Mouse (Mus musculus) layer of hippocampus, postnatal 10 days (tissue): ENCODE measurements at regions not wholly inside any gene's neighbourhood (a gene's known extent, or its start where the extent isn't known, plus 50 kb on each side); places are given as distances from the start of the nearest gene placed in this dataset.

Experiments
- DNase-seq, 2 experiments: peaks; one replicate each; pipeline ENCODE4 v3.0.0; 2021; ENCODE audit warnings: low spot score in 2 of 2

GRCm38 (mm10) chr12:26072180-26072579 lies 342.9 kb downstream of the Rnf144a start:
- no peak for DNase-seq

DNA sequence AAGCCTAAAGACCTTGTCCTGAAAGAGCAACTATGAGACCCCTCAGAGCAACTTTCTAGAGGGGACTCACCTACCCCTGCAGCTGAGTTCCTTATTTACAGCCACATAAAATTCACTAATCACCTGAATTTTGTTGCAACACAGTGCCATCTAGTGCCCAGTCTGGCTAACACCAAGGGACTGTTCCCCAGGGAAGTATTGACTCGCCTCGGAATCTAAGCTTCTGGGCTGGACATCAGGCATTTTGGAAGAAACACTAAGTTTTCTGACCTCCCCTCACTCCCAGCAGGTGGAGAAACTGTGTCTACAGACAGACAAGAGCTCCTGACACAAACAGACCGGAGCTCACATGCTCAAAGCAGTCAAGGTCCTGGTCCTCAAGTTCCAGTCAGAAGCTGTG lies 343.4 kb downstream of the Rnf144a start:
- peak; percentile 84 to 86 for DNase-seq

DNA sequence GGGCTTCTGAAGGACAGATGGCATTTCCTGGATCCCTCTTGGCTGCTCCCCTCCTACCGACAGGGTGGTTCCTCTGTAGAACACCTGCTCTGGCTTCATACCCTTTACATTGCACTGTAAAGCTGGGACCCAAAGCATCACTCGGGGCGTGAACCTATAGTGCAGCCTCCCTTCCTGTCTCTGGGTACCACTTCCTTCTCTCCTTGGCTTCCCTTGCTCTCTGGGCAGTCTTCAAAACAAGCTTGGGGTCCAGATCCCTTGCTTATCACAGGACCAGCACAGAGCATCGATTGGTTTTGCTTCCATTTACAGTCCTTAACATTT lies 346.4 kb downstream of the Rnf144a start:
- DNase-seq, result no peak

DNA sequence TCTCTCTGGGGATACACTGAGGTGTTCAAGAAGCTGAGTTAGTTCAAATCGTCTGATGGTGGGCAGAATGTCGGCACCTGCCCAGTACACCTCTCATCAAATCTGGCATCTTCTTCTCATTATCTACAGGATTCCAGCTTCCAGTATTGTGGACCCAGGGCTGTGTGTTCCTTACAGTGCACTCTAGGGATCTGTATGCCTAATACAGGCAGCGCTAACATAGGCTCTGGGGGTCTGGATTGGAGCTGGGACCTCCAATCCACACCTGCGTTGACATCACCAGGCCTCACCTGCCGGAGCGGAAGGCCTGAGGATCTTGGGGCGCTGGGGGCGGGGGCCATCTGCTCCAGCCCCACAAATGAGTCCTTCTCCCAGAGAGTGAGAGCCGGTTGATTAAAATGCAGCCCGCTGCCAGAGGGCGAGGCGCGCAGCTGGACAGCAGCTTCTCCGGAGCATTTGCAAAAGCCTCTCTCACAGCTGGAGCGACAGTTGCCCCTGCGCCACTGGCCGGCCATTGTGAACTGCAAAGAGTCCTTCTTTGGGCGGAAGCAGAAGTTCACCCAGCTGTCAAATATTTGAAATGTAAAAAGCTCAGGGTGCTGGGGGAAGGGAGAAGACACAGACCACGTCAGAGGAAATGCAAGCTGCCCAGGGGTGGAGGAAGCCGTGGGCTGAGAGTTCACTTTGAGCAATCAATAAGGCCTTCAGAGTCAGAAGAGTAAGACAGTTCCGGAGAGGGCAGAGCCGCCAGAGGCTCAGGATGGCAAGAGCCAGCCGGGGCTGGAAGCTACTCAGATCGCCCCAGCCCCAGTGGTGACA lies 347.0 kb downstream of the Rnf144a start:
- peak; percentile 33 to 54 for DNase-seq

- DNase-seq, result no peak
Measured at GRCm38 (mm10) chr12:26060378-26060777, 354.7 kb downstream of the Rnf144a start.

GRCm38 (mm10) chr12:26059090-26059489 lies 356.0 kb downstream of the Rnf144a start:
- no peak for DNase-seq

GRCm38 (mm10) chr12:26057491-26058054 lies 357.5 kb downstream of the Rnf144a start:
- DNase-seq, result no peak

GRCm38 (mm10) chr12:26046991-26047390 lies 368.1 kb downstream of the Rnf144a start:
- peak; percentile 28 to 32 for DNase-seq

DNA sequence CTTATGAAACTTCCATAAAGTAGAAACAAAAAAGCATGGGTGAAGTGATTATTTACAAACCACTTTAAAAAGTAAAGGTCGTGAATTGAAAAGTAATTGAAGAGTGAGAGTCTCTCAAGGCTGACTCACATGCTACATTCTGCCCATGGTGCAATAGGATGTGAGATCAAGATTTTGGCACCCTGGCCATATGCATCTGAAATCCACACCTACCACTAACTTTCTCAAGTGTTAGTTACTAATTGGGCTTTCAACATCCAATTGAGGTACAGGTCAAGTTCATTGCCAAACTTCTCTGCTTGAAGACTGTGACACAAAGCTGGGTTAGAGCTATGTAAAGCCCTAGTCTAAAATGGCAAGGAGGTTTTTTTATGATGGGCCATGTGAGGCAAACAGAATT lies 369.7 kb downstream of the Rnf144a start:
- no peak for DNase-seq

DNA sequence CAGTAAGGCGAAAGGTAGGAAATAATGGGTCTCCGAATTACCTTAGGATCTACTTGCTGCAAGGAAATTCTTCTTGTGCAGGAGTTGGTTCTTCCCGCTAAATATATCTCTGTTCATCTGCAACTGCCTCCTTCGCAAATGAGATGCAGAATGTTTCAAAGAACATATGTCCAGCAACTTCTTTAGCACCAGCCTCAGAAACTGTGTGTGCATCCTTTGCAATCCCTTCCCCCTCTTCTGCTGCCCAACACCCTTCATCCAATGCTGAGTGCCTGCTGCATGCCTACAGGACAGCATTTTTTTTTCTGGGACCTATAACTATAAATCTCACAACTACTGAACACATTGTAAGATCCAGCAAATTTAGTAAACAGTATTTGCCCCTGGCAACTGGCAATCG lies 402.1 kb downstream of the Rnf144a start:
- DNase-seq, result no peak

DNA sequence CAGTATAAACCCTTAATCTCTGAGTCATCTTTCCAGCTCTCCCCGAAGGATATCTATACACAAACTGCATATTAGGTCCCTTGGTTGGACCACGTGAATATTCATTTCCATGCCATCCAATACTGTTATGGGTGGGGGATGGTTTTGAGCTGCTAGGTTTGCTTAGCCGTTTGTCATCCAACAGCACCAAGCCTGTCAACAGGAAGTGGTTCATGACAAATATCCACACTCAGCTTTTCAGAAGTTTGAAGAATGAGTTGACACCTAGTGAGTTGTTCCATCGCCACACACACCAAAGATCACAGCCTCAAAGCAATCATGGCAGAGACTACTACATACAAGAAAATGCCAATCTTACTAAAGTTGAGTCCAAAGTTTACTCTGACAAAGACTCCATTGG lies 421.0 kb downstream of the Rnf144a start:
- no peak for DNase-seq

GRCm38 (mm10) chr12:25991801-25992525 lies 423.1 kb downstream of the Rnf144a start:
- peak in 1 of 2 experiments; percentile 19 for DNase-seq

GRCm38 (mm10) chr12:25982545-25982944 lies 432.5 kb downstream of the Rnf144a start:
- no peak for DNase-seq

- DNase-seq, result no peak
Measured at GRCm38 (mm10) chr12:25978335-25978734, 436.7 kb downstream of the Rnf144a start.

GRCm38 (mm10) chr12:25958584-25958983 lies 456.5 kb downstream of the Rnf144a start:
- DNase-seq, result no peak

GRCm38 (mm10) chr12:25957547-25957946 lies 457.5 kb downstream of the Rnf144a start:
- DNase-seq, result no peak

DNA sequence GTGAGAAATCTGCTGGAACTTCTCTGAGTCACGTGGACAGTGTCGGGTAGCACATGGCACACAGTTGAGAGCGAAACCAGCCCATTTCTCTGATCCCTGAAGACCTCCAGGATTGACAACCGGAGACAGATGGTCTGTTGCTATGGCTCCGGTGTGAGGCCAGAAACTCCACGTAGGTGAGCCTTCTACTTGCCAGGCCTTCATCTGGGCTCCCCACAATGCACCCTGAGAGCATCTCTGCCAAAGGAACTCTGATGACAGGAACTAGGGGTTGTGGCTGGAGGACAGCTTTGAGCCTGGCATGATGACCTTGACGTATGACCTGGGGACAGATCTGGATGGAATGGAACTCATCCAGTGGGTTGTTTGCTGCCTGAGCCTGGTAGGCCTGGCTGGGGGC lies 467.9 kb downstream of the Rnf144a start:
- no peak for DNase-seq

DNA sequence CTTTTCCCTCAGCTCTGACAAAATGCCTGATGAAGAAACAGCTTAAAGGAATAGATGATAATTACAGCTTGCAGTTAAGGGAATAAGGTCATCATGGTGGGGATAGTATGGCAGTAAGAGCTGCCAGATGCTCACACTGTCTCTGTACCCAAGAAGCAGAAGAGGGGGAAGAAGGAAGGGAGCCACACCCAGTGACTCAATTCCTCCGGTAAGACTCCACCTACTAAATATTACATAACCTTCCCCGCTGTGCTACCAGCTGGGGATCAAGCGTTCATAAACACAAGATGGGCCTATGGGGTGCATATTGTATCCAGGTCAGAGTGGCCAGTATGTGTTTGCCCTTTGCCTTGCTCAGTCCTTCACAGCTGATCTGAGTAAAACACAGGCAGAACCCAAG lies 468.9 kb downstream of the Rnf144a start:
- no peak for DNase-seq

DNA sequence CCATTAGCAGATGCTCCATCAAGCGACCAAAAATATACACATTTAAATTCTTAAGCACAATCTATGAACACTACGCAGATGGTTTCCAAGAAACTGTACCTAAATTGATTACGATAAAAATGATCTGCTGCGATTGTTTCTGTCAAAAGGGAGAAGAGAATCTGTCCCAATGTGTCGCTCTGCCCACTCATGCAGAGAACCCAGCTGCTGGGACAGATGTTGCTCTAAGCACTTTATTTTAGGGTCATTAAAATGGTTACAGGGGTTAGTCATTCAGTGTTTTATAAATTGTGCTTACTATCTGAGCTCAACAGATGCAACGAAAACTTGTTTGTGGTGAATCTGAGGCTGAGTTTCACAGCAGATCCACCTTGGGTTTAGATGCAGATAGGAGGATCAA lies 476.2 kb downstream of the Rnf144a start:
- DNase-seq, result no peak

DNA sequence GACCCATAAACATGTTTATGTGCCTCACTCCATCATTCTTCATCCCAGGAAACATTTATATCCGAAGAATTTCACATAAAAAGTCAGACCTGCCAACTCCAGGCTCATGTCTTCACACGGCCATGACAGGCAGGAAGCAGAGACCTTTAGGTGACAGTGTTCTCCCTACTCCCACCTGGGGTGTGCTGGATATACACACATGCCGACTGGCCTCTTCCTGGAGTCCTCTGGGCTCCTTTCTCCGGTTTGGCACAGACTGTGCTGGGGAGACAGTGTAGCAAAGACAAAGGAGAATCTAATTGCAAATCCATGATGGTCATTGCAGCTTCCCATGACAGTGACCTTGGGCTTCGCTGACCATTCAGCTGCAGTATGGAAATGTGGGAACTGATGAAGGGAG lies 480.1 kb downstream of the Rnf144a start:
- no peak for DNase-seq

- no peak for DNase-seq
Measured at GRCm38 (mm10) chr12:25934526-25934925, 480.5 kb downstream of the Rnf144a start.

- peak; percentile 22 to 23 for DNase-seq
Measured at GRCm38 (mm10) chr12:25926367-25926766, 488.7 kb downstream of the Rnf144a start.
